Mouse (Mus musculus) cerebellum, postnatal 36 days (tissue): ENCODE measurements around the gene Galr3.

Experiments
- DNase-seq, 2 experiments: peaks; one replicate each; pipeline ENCODE4 v3.0.0; 2021 to 2022; ENCODE audit warnings: mixed read lengths in 2 of 2

Gene Galr3

DNA sequence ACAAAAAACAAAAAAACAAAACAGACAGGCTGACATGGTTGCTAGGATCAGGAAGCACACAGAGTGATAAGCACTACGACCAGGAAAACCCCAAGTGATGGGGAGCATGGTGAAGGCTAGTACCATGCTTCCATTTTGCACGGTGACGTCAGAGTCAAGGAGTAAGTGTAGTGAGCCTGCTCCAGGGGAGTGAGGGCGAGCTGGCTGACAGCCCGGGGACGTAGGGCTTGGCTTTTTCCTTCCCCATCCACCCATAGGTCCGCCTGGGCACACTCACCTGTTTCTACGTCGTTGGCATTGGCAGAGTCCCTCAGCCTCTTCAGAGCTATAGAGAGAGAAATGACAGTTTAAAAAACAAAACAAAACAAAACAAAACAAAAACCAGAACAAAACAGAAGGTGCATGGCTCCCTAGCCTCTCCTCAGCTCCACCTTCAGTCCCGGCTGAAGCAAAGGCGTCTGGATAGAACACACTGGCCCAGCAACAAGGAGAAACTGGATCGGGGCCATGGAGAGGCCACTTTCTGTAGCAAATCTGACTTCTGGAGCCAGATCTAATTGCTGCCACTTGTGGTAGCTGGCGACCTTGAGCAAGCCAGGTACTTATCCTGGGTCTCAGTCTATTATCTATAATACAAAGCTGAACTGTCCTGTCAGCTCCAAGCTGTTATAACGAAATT lies 19.3 kb downstream of the Galr3 start:
- no peak for DNase-seq

- DNase-seq: peak; percentile 96
These were observed 20.9 kb downstream of the Galr3 start, which contains the start of gene Ankrd54 for GRCm38 (mm10) chr15:79062376-79063159. Ankrd54 (minus strand) TSS chr15:79062893.

- DNase-seq: no peak
These were observed 21.6 kb downstream of the Galr3 start for GRCm38 (mm10) chr15:79063160-79063740.

GRCm38 (mm10) chr15:79065086-79065770 lies 23.5 kb downstream of the Galr3 start:
- DNase-seq: no peak

- DNase-seq: no peak
These were observed 24.6 kb downstream of the Galr3 start for GRCm38 (mm10) chr15:79066276-79066675.

DNA sequence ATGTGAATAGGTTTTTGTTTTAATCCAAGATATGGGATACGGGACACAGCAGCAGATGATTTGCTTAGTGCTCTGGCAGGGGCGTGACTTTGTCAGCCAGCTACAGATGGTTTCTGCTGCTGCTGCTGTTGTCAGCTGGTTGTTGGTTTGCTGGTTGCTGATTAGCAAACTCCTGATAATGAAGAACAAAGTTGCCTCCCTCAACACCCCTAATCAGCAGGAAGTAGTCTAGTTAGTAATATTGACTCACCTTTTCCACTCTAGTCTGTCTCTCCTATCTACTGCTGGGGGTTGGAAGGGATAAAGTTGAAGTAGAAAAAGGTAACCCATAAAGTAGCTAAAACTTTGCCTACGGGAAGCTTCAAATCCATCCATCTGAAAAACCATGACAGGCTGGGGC lies 25.9 kb downstream of the Galr3 start:
- DNase-seq: no peak

DNA sequence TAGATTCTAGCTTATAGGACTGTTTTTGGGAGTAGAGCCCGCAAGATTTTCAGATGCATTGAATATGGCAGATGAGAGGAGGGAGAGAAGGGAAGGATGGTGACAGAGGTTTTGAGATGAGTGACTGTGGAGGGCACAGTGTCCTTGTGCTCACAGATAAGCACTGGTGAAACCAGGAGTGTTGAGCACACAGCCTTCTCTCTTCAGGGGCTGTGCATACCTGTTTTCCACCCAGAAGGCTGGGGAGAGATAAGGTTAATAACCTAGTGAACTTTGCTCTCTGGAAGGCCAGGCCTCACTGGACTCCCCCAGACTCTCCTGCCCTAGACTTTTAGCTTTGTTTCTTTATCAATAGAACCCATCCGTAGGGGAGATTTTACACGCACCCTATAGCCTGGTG lies 26.7 kb downstream of the Galr3 start:
- no peak for DNase-seq

- peak; percentile 42 to 52 for DNase-seq
These were observed 29.7 kb downstream of the Galr3 start for GRCm38 (mm10) chr15:79071117-79072039.

- no peak for DNase-seq
These were observed 32.1 kb downstream of the Galr3 start for GRCm38 (mm10) chr15:79073752-79074151.

GRCm38 (mm10) chr15:79074446-79074845 lies 32.8 kb downstream of the Galr3 start:
- no peak for DNase-seq

- DNase-seq: peak; percentile 83 to 86
These were observed 33.3 kb downstream of the Galr3 start, which contains the start of gene Eif3l for GRCm38 (mm10) chr15:79074913-79075532. Eif3l (plus strand) TSS chr15:79075179.

- DNase-seq: no peak
These were observed 34.1 kb downstream of the Galr3 start for GRCm38 (mm10) chr15:79075658-79076365.

- DNase-seq: no peak
These were observed 37.9 kb downstream of the Galr3 start for GRCm38 (mm10) chr15:79079567-79079966.

DNA sequence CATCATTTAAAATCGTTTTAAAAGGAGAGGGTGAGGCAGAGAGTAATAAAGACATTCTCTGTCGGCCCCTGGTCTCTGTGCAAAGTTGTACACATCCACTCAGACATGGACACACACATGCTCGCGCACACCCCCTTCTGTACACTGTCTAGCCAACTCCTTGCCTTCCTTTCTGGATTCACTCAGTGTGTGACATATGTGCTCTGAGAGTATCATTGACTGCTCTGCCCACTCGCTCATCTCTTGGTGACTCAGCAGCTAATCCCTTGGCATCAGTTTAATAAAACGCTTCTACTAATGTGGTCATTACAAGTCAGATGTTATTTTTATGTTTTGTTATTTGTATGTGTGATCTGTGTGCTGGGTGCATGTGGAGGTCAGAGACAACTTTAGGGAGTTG lies 50.6 kb downstream of the Galr3 start:
- no peak for DNase-seq
